Mouse (Mus musculus): ENCODE measurements around the gene Rgs10.

Gene Rgs10

GRCm38 (mm10) chr7:128410708-128411413, 7.7 kb downstream of the Rgs10 start:
- DNase-seq (ENCODE audit: low read depth, low spot score) = no peak

- no peak for DNase-seq (ENCODE audit: low read depth, low spot score)
These were observed 10.3 kb downstream of the Rgs10 start for GRCm38 (mm10) chr7:128408265-128408664.

GRCm38 (mm10) chr7:128403988-128404387, 14.6 kb downstream of the Rgs10 start:
- DNase-seq (ENCODE audit: low read depth, low spot score) = no peak

- no peak for DNase-seq (ENCODE audit: low read depth, low spot score)
These were observed 15.0 kb downstream of the Rgs10 start for GRCm38 (mm10) chr7:128403586-128403985.

GRCm38 (mm10) chr7:128403128-128403527, 15.4 kb downstream of the Rgs10 start:
- DNase-seq (ENCODE audit: low read depth, low spot score) = no peak

GRCm38 (mm10) chr7:128402577-128402976, 16.0 kb downstream of the Rgs10 start:
- DNase-seq (ENCODE audit: low read depth, low spot score) = no peak

GRCm38 (mm10) chr7:128398664-128399063, 19.9 kb downstream of the Rgs10 start:
- DNase-seq (ENCODE audit: low read depth, low spot score) = no peak

GRCm38 (mm10) chr7:128397066-128397465, 21.5 kb downstream of the Rgs10 start:
- DNase-seq (ENCODE audit: low read depth, low spot score) = no peak

- no peak for DNase-seq (ENCODE audit: low read depth, low spot score)
These were observed 24.8 kb downstream of the Rgs10 start for GRCm38 (mm10) chr7:128393756-128394155.

GRCm38 (mm10) chr7:128392972-128393314, 25.6 kb downstream of the Rgs10 start:
- DNase-seq (ENCODE audit: low read depth, low spot score) = no peak

GRCm38 (mm10) chr7:128392071-128392971, 26.2 kb downstream of the Rgs10 start:
- peak; percentile 11 for DNase-seq (ENCODE audit: low read depth, low spot score)

GRCm38 (mm10) chr7:128391267-128392057, 27.1 kb downstream of the Rgs10 start:
- DNase-seq (ENCODE audit: low read depth, low spot score) = no peak

GRCm38 (mm10) chr7:128388968-128389367, 29.6 kb downstream of the Rgs10 start:
- no peak for DNase-seq (ENCODE audit: low read depth, low spot score)

GRCm38 (mm10) chr7:128383726-128384463, 34.7 kb downstream of the Rgs10 start:
- no peak for DNase-seq (ENCODE audit: low read depth, low spot score)

GRCm38 (mm10) chr7:128383189-128383725, 35.3 kb downstream of the Rgs10 start:
- DNase-seq (ENCODE audit: low read depth, low spot score) = no peak

GRCm38 (mm10) chr7:128382527-128382860, 36.1 kb downstream of the Rgs10 start:
- DNase-seq (ENCODE audit: low read depth, low spot score) = no peak

- no peak for DNase-seq (ENCODE audit: low read depth, low spot score)
These were observed 36.6 kb downstream of the Rgs10 start for GRCm38 (mm10) chr7:128381811-128382526.

- DNase-seq (ENCODE audit: low read depth, low spot score) = no peak
These were observed 37.6 kb downstream of the Rgs10 start for GRCm38 (mm10) chr7:128381001-128381400.

- no peak for DNase-seq (ENCODE audit: low read depth, low spot score)
These were observed 39.3 kb downstream of the Rgs10 start for GRCm38 (mm10) chr7:128379162-128379805.

- no peak for DNase-seq (ENCODE audit: low read depth, low spot score)
These were observed 42.3 kb downstream of the Rgs10 start for GRCm38 (mm10) chr7:128376206-128376701.

Data from forelimb bud, embryonic 11.5 days (tissue).